8 mouse cellular contexts compared by ENCODE assay signal in genomic region chr7:80057002-80057691, GRCm38 (mm10). TPM values are rescaled to one million over a fixed set of nuclear protein-coding genes. Genes with fewer than 3 reads are reported as not detected.
DNase-seq lines count a peak whose midpoint lies in the region; ATAC-seq and TF ChIP-seq lines count a peak whose summit lies in the region.

No protein-coding gene starts in this region.

- no peak for TF ChIP-seq EP300 in lung, postnatal 0 days (IDR thresholded peaks at IDR 0.05)

- no peaks in the 10 kb centered on the region for H3K27me3 ChIP-seq in forebrain, embryonic 12.5 days
- no peaks in the 10 kb centered on the region for H3K27me3 ChIP-seq in lung, postnatal 0 days (replicated peaks; ENCODE audit: insufficient read depth, low read length)

- peak; percentile 60 for DNase-seq in gastrocnemius, adult 2 months
- no peak for DNase-seq in gastrocnemius, postnatal 14 days
- DNase-seq in kidney, adult 8-10 months = peak; percentile 83
- peak; percentile 91 for DNase-seq in lung, postnatal 0 days (ENCODE audit: low spot score)
- no peak for DNase-seq in frontal cortex, adult 2 months (ENCODE audit: extremely low spot score in 1 of 2, low spot score in 1 of 2)
- no peak for DNase-seq in left cerebral cortex, postnatal 25 days (ENCODE audit: low spot score in 2 of 2)
- DNase-seq in thymus, postnatal 4 days = no peak

- H3K4me1 ChIP-seq in forebrain, embryonic 12.5 days = peaks cover 59% of the 10 kb centered on the region
- H3K4me1 ChIP-seq in lung, postnatal 0 days (ENCODE audit: insufficient read depth, low read depth, low read length) = peaks cover 43% of the 10 kb centered on the region; the same call in 1 of the 2 replicates

- H3K4me2 ChIP-seq in forebrain, embryonic 12.5 days = peak overlapping the region; percentile 5; the same call in 1 of the 2 replicates
- 0 out of 2 replicates have a peak overlapping the region, but pooled peaks have one; percentile 21 for H3K4me2 ChIP-seq in lung, postnatal 0 days (replicated peaks; ENCODE audit: low read depth, low read length)

- peak overlapping the region; percentile 84 for H3K27ac ChIP-seq in gastrocnemius, adult 2 months
- H3K27ac ChIP-seq in forebrain, embryonic 12.5 days = peak overlapping the region; percentile 80
- peak overlapping the region; percentile 91 for H3K27ac ChIP-seq in lung, postnatal 0 days (ENCODE audit: low read length)

- peak overlapping the region; percentile 21; the same call in 1 of the 2 replicates for H3K9ac ChIP-seq in forebrain, embryonic 12.5 days
- no peak overlapping the region for H3K9ac ChIP-seq in lung, postnatal 0 days (replicated peaks; ENCODE audit: low read depth)

- no peak for ATAC-seq in forebrain, embryonic 12.5 days (ENCODE audit: low FRiP score)
- peak; percentile 84 for ATAC-seq in lung, postnatal 0 days

- WGBS in forebrain, embryonic 12.5 days = 68% methylated on average over 4 of the region's 4 CpGs
- WGBS in lung, postnatal 0 days = 35% methylated on average over 4 of the region's 4 CpGs

- intact Hi-C loops in gastrocnemius, adult 2 months (cut with DNase I) = no loop called here
- intact Hi-C loops in gastrocnemius, postnatal 14 days (cut with DNase I; ENCODE audit: low total_unique reads) = no loop called here
- intact Hi-C loops in left cerebral cortex, postnatal 25 days (cut with DNase I) = no loop called here

- H3K36me3 ChIP-seq in forebrain, embryonic 12.5 days (replicated peaks) = peaks cover 8% of the 10 kb centered on the region; the same call in 1 of the 2 replicates
- no peaks in the 10 kb centered on the region for H3K36me3 ChIP-seq in lung, postnatal 0 days (ENCODE audit: insufficient read depth, low read length)

- no peaks in the 10 kb centered on the region for H3K9me3 ChIP-seq in forebrain, embryonic 12.5 days
- no peaks in the 10 kb centered on the region for H3K9me3 ChIP-seq in lung, postnatal 0 days (ENCODE audit: low read length)

- no peak for TF ChIP-seq CTCF in gastrocnemius, adult 2 months (IDR thresholded peaks at IDR 0.05)
- no peak for TF ChIP-seq CTCF in lung, postnatal 0 days (IDR thresholded peaks at IDR 0.05)

- no peak overlapping the region for H3K4me3 ChIP-seq in gastrocnemius, adult 2 months
- no peak overlapping the region for H3K4me3 ChIP-seq in forebrain, embryonic 12.5 days (replicated peaks)
- H3K4me3 ChIP-seq in lung, postnatal 0 days (ENCODE audit: low read depth, low read length) = no peak overlapping the region

RNA-seq across cellular contexts. Expression of gene Zfp710, which starts 32.5 kb away (rescaled TPM):
- 10 to 100 TPM; 21.5 to 37.5 TPM for total RNA-seq in gastrocnemius, adult 2 months (2021)
- total RNA-seq in gastrocnemius, postnatal 14 days (2021) = 10 to 100 TPM; 14.1 to 15.5 TPM
- 30.5 and 33.9 TPM in 2 replicates for polyA plus RNA-seq in forebrain, embryonic 12.5 days (2016; fragmentation: Nextera tagmentation; extraction: Ambion mirVana)
- polyA plus RNA-seq in lung, postnatal 0 days (2015; fragmentation: Nextera tagmentation; extraction: Ambion mirVana) = 11.1 and 12.9 TPM in 2 replicates
- polyA plus RNA-seq in frontal cortex, adult 2 months (2012; rRNA removed) = 19.5 and 20.2 TPM in 2 replicates
- total RNA-seq in left cerebral cortex, postnatal 25 days (2021) = 10 to 100 TPM; 19.6 to 21.2 TPM

RNA-seq across cellular contexts. Expression of gene Idh2, which starts 58.0 kb away (rescaled TPM):
- total RNA-seq in gastrocnemius, adult 2 months (2021) = 100 to 1,000 TPM; 236 to 647 TPM
- total RNA-seq in gastrocnemius, postnatal 14 days (2021) = 100 to 1,000 TPM; 179 to 214 TPM
- 359 and 369 TPM in 2 replicates for polyA plus RNA-seq in forebrain, embryonic 12.5 days (2016; fragmentation: Nextera tagmentation; extraction: Ambion mirVana)
- polyA plus RNA-seq in lung, postnatal 0 days (2015; fragmentation: Nextera tagmentation; extraction: Ambion mirVana) = 296 and 298 TPM in 2 replicates
- polyA plus RNA-seq in frontal cortex, adult 2 months (2012; rRNA removed) = 97.6 and 107 TPM in 2 replicates
- total RNA-seq in left cerebral cortex, postnatal 25 days (2021) = 10 to 100 TPM; 50.8 to 59.1 TPM

Comparison
In these comparisons a context has a peak if more than half of its experiments do, and no peak if none do; other contexts are left out.
1. DNase-seq: peak in gastrocnemius, adult 2 months (single experiment), kidney, adult 8-10 months (2 of 2) and lung, postnatal 0 days (single experiment); none in gastrocnemius, postnatal 14 days (single experiment), frontal cortex, adult 2 months (0 of 2), left cerebral cortex, postnatal 25 days (0 of 2) and thymus, postnatal 4 days (single experiment).
2. Peak in every context shown above with its lines, with median percentiles within 50 percentile points of each other: H3K27ac ChIP-seq.